Mouse (Mus musculus) C2C12 (cell line): ENCODE measurements at regions not wholly inside any gene's neighbourhood (a gene's known extent, or its start where the extent isn't known, plus 50 kb on each side); places are given as distances from the start of the nearest gene placed in this dataset.

Experiments
- CEBPB ChIP-seq: IDR thresholded peaks from one replicate; pipeline ENCODE4 v1.6.1; 2011; ENCODE audit warnings: low read depth, mild to moderate bottlenecking, control low read depth, moderate library complexity
- CTCF ChIP-seq: IDR thresholded peaks from one replicate; pipeline ENCODE4 v1.5.1; 2011; ENCODE audit not compliant: control insufficient read depth, insufficient read depth, insufficient read length
- FOSL1 ChIP-seq: IDR thresholded peaks from one replicate; pipeline ENCODE4 v1.8.0; 2011; ENCODE audit warnings: mild to moderate bottlenecking, low read length; ENCODE audit not compliant: poor library complexity, insufficient read depth, severe bottlenecking
- MAX ChIP-seq: IDR thresholded peaks from one replicate; pipeline ENCODE4 v1.6.1; 2011; ENCODE audit warnings: mild to moderate bottlenecking, control low read depth
- MYOD1 ChIP-seq: IDR thresholded peaks from one replicate; pipeline ENCODE4 v1.6.1; 2011; ENCODE audit warnings: low read depth; ENCODE audit not compliant: control insufficient read depth, insufficient read length
- MYOG ChIP-seq: IDR thresholded peaks from one replicate; pipeline ENCODE4 v1.6.1; 2011; ENCODE audit not compliant: control insufficient read depth, insufficient read length; ENCODE audit errors: extremely low read depth
- USF1 ChIP-seq: IDR thresholded peaks from one replicate; pipeline ENCODE4 v1.6.1; 2011; ENCODE audit warnings: low read depth, mild to moderate bottlenecking, control low read depth, moderate library complexity

GRCm38 (mm10) chr4:97381084-97381483 is 198.1 kb upstream of the Gm10192 start:
- TF ChIP-seq CTCF (no peak), USF1 (no peak), FOSL1 (no peak), CEBPB (no peak), MAX (no peak), MYOD1 (no peak), MYOG (no peak)
